Mouse (Mus musculus): ENCODE results near the gene Olfr510.
"Not testable (repeated sequence)": the region's sequence is repeated elsewhere in the genome, so short reads cannot be mapped to it uniquely, and the experiment has no call there.

Gene Olfr510

DNA sequence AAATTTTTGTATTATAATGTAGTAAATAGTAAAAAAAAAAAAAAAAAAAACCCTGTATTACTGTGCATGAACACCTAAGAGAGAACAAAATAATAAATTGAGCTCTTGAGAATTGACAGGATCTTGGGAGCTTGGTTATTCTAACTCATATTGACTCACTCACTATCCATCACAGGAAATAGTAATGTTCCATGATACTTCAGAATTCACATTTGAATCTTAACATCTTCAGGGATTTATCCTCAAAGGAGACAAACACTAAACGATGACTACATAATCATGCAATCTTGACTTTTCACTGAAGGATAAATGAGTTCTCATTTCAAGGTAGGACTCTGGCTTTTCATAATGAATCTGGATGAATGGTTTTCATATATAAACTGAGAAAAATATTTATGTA is at the start of gene Olfr510:
Gene Olfr510, plus strand, starts transcription at position 301 of the 400 bp plus-strand sequence.
- no peak for DNase-seq

DNA sequence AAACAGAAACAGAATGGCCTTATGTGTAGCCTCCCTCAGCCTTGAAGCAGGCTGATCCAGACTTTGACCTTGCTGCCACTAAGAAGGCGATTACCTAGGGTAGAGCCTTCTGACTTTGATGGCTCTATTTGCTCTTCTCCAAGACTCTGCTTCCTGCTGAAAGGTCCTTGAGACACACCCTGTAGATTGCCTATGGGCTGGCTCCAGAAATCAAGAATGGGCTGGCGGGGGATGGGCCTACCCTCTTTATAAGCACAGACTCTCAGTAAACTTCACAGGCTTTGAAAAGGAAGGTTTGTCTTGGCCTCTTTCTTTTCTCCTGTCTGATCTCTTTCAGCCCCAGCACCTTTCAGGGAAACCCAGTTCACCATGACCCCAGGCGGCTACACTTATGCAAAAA is 49.4 kb upstream of the Olfr510 start:
- DNase-seq = not testable (repeated sequence)

- no peak for DNase-seq
Measured at GRCm38 (mm10) chr7:108621514-108621913, 44.7 kb upstream of the Olfr510 start, which contains the start of gene Olfr507. Gene Olfr507, plus strand, starts transcription at chr7:108621814.

- DNase-seq = no peak
Measured at GRCm38 (mm10) chr7:108629694-108630093, 36.5 kb upstream of the Olfr510 start, which contains the start of gene Olfr508. Gene Olfr508, plus strand, starts transcription at chr7:108629994.

- no peak for DNase-seq
Measured at GRCm38 (mm10) chr7:108651806-108652205, 14.4 kb upstream of the Olfr510 start, which contains the start of gene Olfr509. Gene Olfr509, minus strand, starts transcription at chr7:108651906.

- DNase-seq = no peak
Measured at GRCm38 (mm10) chr7:108662419-108662818, 3.8 kb upstream of the Olfr510 start.

DNA sequence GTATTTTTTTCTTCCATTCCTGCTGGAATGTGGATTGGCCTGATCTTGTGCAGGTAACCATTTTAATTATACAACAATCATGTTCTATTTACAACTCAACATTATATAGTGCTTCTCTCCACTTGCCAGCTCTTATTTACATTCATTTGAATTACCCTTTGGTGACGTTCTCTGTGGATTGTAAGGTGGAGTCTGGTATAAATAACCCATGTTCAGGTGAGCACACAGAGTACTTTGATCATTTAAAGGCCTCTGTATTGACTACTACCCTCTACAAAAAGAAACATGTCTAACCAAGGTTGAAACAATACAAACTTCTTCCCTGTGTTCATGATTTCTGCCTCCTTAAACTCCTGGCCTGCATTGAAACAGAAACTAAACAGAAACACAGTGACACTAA is 4.8 kb downstream of the Olfr510 start:
- DNase-seq = no peak

GRCm38 (mm10) chr7:108678886-108679285 is 12.7 kb downstream of the Olfr510 start:
- no peak for DNase-seq

DNA sequence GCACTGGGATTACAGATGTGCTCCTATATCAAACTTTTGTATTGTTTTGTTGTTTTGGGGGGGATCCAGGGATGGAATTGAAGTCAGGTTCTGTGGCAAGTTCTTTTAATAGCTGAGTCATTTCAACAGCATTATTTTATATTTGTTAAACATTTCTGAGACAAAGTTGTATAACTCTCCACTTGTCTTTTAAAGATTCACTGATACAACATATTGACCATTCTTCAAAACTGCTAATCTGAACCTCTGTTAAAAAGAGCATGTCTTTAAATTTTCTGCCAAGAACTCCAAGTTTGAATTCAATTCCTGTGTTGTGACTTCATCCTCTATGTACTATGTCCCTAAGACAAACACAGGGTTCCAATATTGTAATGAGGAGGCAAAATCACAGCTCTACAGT is 46.8 kb downstream of the Olfr510 start, which contains the start of gene Olfr512:
Gene Olfr512, plus strand, starts transcription at position 301 of the 400 bp plus-strand sequence.
- no peak for DNase-seq
